Mouse (Mus musculus): ENCODE measurements around the gene Evi5.
"Not testable (repeated sequence)": the region's sequence is repeated elsewhere in the genome, so short reads cannot be mapped to it uniquely, and the experiment has no call there.

Gene Evi5

DNA sequence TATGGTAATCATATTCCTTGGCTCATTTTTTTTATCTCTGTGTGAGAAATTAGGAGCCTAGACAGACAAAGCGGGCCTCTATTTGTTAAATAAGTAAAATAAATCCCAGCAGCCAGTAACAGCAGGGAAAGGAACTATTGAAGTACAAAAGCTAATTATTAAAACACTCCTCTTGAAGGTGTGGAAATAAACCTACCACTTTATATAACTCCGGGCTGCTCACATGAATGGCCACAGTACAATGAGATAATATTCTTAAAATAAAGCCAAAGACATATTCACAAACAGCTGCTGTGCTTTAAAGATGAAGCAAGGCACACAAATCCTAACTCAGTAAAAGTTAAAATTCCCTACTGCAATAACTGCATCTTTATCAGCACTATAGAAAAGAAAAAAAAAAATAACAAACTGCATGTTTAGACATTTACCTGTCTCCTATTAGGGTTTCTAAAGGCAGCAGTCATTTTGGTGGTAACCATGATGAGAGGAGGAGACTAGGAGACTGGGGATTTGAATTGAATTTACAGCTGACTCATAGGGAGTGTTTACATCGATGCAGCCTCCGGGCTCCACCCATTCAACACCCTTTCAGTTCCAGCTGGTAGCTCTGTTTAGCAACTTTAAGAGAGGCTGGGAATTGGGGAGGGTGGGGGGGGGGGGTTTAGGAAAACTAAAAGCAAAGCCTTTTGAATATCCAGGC is at the start of gene Evi5:
TSS of gene Evi5 (minus strand) at position 547 of the 700 bp plus-strand sequence.
- in situ Hi-C loops (cut with MboI, MseI), result no loop called here

DNA sequence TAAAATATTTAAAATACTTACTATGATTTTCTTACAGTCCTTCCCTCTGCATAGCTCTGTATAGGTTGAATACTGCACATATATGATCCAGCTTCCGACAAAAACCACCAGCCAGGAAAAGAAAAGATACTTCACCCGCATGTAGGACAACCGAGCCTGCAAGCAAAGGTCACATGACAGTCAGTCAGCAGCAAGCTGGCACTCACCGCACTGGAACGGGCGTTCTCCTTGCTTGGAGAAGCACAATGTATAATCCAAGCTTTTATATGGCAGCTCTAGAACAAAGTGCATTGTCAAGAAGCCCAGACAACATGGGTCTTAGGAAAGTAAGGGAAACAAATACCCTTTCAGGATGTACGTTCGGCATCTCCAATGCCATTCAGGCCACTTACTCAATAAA is 49.7 kb upstream of the Evi5 start:
- in situ Hi-C loops (cut with MboI, MseI), result loop anchor here (5.0 kb wide), 1 partner anchor 83 kb away; no protein-coding TSS in a partner anchor

DNA sequence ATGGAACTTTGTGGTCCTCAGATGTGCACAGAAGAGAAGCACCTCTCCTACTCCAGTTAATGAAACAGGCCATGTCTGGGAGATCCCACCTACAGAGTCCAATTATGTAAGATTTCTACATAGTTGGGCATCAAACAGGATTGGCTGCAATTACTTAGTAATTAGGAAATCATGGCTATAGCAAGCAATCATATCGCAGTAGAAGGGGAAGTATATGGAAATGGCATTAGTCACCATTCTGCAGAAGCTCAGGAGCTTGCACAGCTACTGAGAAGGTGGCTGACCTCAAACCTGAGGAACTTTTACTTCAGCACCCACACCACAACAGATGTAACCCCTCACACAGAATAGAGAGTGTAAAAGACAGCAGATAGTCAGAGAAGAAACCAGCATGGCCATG is 47.9 kb upstream of the Evi5 start:
- in situ Hi-C loops (cut with MboI, MseI), result loop anchor here (5.0 kb wide), 1 partner anchor 84 kb away; no protein-coding TSS in a partner anchor

DNA sequence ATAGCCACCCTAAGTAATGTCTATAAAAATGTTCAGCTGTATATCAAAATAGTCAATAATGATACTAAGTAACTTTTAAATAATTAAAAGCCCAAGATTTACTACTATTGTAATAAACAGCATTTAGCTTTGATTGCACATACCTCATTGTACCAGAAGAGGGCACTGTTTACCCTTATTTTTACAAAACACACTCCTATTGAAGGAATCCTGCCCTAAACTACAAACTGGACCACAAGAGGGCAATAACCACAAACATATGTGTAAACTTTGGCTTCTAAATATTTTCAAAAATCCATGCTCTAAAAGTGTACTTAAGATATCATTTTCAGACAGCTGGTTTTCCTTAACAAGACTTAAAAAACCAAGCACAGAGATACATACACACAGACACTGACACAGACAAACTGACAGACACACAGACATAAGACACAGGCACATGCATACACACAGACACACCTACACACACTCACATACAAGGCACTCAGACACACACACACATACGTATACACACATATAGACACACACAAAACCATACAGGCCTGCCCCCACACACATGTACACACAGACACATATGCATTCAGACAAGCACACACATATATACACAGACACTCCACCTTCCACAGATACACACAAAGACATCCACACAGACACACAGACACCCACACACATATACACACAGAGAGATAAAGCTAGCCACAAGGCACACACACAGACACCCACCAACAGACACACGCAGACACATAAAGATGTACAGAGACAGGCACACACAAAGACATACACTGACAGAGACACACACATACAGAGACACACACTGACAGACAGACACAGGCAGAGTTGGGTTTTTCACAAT is 46.7 kb upstream of the Evi5 start:
- in situ Hi-C loops (cut with MboI, MseI), result loop anchor here (5.0 kb wide), 1 partner anchor 86 kb away; no protein-coding TSS in a partner anchor

DNA sequence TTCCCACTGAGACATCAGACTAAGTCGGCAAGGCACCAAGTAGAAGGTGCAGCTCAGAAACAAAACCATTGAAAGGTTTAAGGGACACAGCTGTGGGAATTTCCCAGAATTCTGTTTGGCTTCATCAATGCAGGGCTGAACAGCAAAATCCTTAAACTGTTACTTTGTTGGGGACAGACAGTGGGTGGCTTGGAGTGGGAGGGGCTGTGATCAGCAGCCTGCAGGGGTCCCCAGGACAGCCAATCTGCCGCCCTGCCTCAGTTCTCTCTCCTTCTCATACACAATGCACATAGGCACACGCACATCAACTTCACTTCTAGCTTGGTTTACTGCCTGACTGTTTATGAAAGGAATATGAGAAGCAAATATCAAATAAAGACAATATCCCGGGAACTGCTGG is 40.4 kb upstream of the Evi5 start:
- in situ Hi-C loops (cut with MboI, MseI), result no loop called here

DNA sequence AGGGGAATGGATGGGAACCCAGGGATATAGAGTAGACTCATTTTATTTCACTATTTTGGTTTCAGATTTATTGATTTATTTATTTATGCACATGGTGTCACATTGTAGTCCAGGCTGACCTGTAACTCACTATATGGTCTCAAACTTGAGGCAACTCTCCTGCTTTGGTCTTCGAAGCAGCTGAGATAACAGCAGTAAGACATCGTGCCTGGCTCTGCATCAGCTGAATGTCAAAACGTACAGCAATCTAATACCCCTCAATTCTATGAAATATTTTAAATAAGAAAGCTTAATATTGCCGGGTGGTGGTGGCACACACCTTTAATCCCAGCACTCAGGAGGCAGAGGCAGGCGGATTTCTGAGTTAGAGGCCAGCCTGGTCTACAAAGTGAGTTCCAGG is 36.1 kb upstream of the Evi5 start:
- in situ Hi-C loops (cut with MboI, MseI), result no loop called here

DNA sequence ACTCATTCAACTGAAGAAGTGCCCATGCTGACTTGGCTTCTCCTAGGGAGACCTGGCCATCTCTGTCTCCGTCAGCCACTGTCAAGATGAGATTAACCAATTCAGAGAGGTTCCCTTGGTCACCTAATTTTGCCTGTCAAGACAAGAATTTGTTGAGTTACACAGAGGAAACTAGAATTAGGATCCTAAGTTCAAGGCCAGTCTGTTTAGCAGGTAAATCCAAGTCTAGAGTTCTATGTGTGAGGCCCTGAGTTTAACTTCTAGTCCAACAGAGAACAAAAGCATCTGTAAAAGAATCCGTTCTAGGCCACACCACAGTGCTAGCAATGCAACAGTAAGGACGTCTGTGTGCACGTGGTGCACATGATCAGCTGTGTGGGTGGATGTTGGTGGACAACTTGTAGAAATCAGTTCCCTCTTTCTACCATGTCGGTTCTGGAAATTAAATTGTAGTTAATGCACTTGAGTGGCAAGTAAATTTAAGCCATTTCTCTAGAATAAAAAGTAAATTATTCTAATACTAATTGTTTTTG is 35.2 kb upstream of the Evi5 start:
- in situ Hi-C loops (cut with MboI, MseI), result no loop called here

DNA sequence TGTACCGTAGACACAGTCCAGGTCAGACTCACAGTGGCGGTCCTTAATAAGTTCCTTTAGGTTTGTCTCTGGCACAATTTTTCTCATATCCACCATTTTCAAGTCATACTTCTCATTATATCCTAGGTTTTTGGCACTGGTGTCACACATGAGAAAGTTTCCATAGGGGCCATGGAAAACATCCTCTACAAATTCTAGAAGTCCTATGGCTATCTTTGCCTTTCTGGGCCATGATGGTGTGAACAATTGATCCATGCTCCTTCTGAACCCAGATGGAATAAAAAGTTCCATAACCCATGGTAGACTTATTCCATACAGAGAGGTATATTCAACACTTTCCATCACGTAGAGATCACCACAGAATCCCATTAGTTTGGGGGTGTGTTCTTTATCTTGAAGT is 34.8 kb upstream of the Evi5 start:
- in situ Hi-C loops (cut with MboI, MseI), result no loop called here

- in situ Hi-C loops (cut with MboI, MseI), result no loop called here
Measured at GRCm38 (mm10) chr5:107908514-107909110, 33.7 kb upstream of the Evi5 start.

GRCm38 (mm10) chr5:107904325-107904724 is 29.4 kb upstream of the Evi5 start:
- in situ Hi-C loops (cut with MboI, MseI), result no loop called here

GRCm38 (mm10) chr5:107901014-107901615 is 26.2 kb upstream of the Evi5 start:
- in situ Hi-C loops (cut with MboI, MseI), result no loop called here

DNA sequence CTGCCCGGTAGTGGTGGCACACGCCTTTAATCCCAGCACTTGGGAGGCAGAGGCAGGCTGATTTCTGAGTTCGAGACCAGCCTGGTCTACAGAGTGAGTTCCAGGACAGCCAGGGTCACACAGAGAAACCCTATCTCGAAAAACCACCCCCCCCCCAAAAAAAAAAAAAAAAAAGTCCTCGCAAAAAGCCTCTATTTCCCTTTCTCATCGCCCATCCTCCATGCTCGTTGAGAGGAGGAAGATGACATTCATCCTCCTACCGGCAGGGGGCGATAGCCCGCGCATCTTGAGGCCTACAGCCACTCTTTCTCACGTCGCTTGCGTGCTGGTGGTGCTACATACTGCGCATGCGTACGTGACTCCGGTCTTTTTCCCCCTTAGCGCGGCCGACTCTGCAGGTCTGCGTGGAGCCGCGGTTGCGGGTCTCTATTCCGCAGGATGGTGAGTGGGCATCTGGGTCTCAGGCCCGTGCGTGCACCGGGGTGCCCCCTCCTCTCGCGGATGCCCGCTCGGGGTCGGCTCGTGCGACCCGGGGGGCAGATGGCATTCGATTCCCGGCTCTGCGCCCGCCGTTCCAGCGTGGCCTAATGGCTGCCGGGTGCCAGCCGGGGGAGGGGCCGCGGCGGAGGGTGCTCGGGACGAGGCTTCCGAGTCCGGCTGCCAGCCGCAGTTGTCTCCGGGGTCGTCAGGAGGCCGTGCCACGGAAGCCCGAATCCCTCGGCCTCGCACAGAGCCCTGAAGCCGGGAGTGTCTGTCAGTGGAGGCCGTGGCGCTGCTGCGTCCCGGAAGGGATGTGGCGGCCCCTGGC is 25.5 kb upstream of the Evi5 start, which contains the start of gene Rpl5:
TSS of gene Rpl5 (plus strand) at position 297 of the 808 bp plus-strand sequence.
- in situ Hi-C loops (cut with MboI, MseI), result no loop called here

GRCm38 (mm10) chr5:107896265-107896664 is 21.4 kb upstream of the Evi5 start:
- in situ Hi-C loops (cut with MboI, MseI), result no loop called here

- in situ Hi-C loops (cut with MboI, MseI), result no loop called here
Measured at GRCm38 (mm10) chr5:107894676-107895075, 19.8 kb upstream of the Evi5 start.

GRCm38 (mm10) chr5:107891515-107891914 is 16.6 kb upstream of the Evi5 start:
- in situ Hi-C loops (cut with MboI, MseI), result not testable (repeated sequence)

DNA sequence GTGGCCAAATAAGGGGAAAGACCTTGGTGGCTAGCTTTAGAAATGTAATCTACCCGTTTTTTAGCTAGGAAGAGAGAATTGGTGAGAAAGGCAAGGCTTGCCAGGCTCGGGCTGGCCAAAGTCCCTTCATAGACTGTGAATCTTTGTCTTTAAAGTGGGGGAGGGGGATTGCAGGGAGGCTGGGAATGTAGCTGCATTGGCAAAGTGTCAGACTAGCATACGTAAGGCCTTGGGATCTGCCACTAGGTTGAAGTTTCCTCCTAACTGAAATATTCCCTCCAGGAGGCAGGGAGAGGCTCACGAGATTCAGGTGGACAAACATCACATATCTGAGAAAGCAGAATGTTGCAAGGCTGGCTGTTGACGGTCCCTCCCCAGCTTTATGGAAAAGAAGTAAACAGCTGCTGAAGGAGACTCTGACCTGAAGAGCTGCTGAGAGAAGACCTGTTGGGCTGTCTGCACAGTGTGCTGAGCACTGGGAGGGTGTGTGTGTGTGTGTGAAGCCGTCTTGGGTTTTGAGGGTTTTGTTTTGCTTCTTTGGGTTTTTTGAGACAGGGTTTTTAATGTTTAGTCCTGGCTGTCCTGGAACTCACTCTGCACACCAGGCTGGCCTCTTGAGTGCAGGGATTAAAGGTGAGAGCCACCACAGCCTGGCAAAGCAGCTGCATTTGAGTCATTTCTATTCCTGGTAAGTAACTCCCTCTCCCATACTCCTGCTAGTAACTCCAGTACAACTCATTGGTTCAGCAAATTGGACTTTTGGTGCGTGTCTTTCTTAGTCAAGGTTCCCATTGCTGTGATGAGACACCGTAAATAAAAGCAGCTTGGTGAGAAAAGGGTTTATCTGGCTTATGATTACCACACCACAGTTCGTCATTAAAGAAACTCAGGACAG is 15.3 kb upstream of the Evi5 start:
- in situ Hi-C loops (cut with MboI, MseI), result no loop called here

GRCm38 (mm10) chr5:107880710-107881109 is 5.8 kb upstream of the Evi5 start:
- in situ Hi-C loops (cut with MboI, MseI), result no loop called here

- in situ Hi-C loops (cut with MboI, MseI), result no loop called here
Measured at GRCm38 (mm10) chr5:107877053-107877452, 2.1 kb upstream of the Evi5 start.

GRCm38 (mm10) chr5:107875261-107875611 is 329 bp upstream of the Evi5 start:
- in situ Hi-C loops (cut with MboI, MseI), result no loop called here

GRCm38 (mm10) chr5:107873886-107874302 is 1.0 kb downstream of the Evi5 start:
- in situ Hi-C loops (cut with MboI, MseI), result no loop called here

Data from T-helper 1 cell (primary cell).